Mouse (Mus musculus): ENCODE measurements around the gene Maf. TPM values are rescaled to one million over a fixed set of nuclear protein-coding genes. Genes with fewer than 3 reads are reported as not detected.

Gene Maf
- total RNA-seq (2023) = 10 to 100 TPM; 16.3 to 20.7 TPM

GRCm38 (mm10) chr8:115707731-115708590 is at the start of gene Maf:
Maf (minus strand) TSS chr8:115707794.

Data from T-cell, adult 66 days (primary cell).